Mouse (Mus musculus) midbrain, embryonic 15.5 days (tissue): ENCODE data around the gene Nudt4. TPM values are rescaled to one million over a fixed set of nuclear protein-coding genes. Genes with fewer than 3 reads are reported as not detected.
A peak's percentile ranks its signal among the peaks of the same experiment; 100 is the strongest.

Experiments used
- ATAC-seq: fragments of 200-750 bp; cut with Nextera tagmentation; replicated peaks from 2 replicates; pipeline ENCODE4 v1.8.0; 2017; ENCODE audit warnings: moderate TSS enrichment
- H3K27ac ChIP-seq: fragments of 300-500 bp; sonication (generic); 2 replicates; pipeline ENCODE4 v1.5.1; 2015; ENCODE audit warnings: mild to moderate bottlenecking, inconsistent platforms
- H3K27me3 ChIP-seq: fragments of 300-500 bp; sonication (generic); replicated peaks from 2 replicates; pipeline ENCODE4 v1.6.1; 2015; ENCODE audit warnings: inconsistent platforms
- H3K36me3 ChIP-seq: fragments of 300-500 bp; sonication (generic); replicated peaks from 2 replicates; pipeline ENCODE4 v1.6.1; 2015; ENCODE audit warnings: inconsistent platforms
- H3K4me1 ChIP-seq: fragments of 300-500 bp; sonication (generic); 2 replicates; pipeline ENCODE4 v1.6.1; 2015; ENCODE audit warnings: inconsistent platforms
- H3K4me2 ChIP-seq: fragments of 300-500 bp; sonication (generic); 2 replicates; pipeline ENCODE4 v1.6.1; 2015; ENCODE audit warnings: inconsistent platforms, mild to moderate bottlenecking, moderate library complexity
- H3K4me3 ChIP-seq: fragments of 300-500 bp; sonication (generic); 2 replicates; pipeline ENCODE4 v1.5.1; 2015; ENCODE audit warnings: mild to moderate bottlenecking, inconsistent platforms
- H3K9ac ChIP-seq: fragments of 300-500 bp; sonication (generic); 2 replicates; pipeline ENCODE4 v1.6.1; 2015; ENCODE audit warnings: mild to moderate bottlenecking, inconsistent platforms
- H3K9me3 ChIP-seq: fragments of 300-500 bp; sonication (generic); 2 replicates; pipeline ENCODE4 v1.6.1; 2016; ENCODE audit warnings: inconsistent platforms
- WGBS: fragments of 180-500 bp; shearing (Covaris S2); methylation state at CpG from one replicate; pipeline ENCODE4 v1.1.7; 2015; ENCODE audit warnings: mixed read lengths; 5-methylcytosine and 5-hydroxymethylcytosine counted together
- polyA plus RNA-seq: library from polyadenylated mRNA; unstranded; fragments of >200 nt; fragmentation: Nextera tagmentation; extraction: Ambion mirVana; gene quantifications from 2 replicates; pipeline ENCODE4 v1.2.1, GENCODE M21; 2015

The Nudt4 gene
- polyA plus RNA-seq, 1 experiment from 2014 or later = 61.7 TPM

DNA sequence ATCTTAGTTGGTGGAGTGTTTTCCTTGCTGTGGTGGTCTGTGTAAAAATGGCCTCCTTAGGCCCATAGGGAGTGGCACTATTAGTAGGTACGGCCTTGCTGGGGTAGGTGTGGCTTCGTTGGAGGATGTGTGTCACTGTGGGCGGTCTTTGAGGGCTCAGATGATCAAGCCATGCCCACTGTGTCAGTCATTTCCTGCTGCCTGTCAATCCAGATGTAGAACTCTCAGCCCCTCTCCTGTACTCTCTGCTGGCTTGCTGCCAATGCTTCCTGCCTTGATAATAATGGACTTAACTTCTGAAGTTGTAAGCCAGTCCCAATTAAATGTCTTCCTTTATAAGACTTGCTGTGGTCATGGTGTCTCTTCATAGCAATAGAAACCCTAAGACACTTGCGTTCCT, 25.2 kb upstream of the Nudt4 start:
- Histone ChIP-seq H3K36me3 (no peaks in the 10 kb centered on the region), H3K9ac (no peak overlapping the region), H3K9me3 (no peaks in the 10 kb centered on the region), H3K4me2 (no peak overlapping the region), H3K4me1 (no peaks in the 10 kb centered on the region), H3K4me3 (no peak overlapping the region), H3K27me3 (no peaks in the 10 kb centered on the region), H3K27ac (no peak overlapping the region)
- WGBS = 98% methylated on average over 4 of the region's 4 CpGs
- ATAC-seq = no peak

DNA sequence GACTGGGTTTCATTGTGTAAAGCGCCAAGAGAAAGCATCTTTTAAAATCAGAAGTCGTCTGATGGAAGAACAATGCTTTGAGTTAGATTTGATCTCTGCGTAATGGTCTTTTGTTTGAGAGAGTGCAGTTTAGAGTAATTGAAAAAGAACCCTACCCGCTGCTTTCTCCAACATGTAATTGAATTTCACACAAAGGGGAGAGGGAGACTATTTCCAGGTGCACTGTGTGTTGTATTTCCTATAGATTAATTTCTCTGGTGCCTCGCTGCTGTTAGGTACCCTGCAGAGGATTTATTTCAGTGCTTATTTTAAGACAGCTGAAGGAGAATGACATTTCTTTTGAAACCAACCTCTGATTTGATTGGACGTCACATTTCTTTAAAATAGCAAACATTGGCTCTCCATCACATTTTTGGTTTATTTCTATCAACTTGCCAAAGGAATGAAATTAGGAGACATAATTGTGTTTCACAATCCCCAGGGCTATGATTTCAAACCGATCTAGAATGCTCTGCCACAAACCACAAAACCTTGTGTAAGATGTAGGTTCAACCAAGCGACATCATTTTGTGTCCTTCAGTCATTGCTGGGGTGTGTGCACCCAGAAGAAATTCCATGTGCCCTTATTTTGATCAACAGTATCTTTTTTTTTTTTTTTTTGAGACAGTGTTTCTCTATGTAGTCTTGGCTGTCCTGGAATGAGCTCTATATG, 23.7 kb upstream of the Nudt4 start:
- Histone ChIP-seq H3K9ac (no peak overlapping the region), H3K9me3 (no peaks in the 10 kb centered on the region), H3K27me3 (no peaks in the 10 kb centered on the region), H3K4me2 (no peak overlapping the region), H3K27ac (no peak overlapping the region), H3K36me3 (no peaks in the 10 kb centered on the region), H3K4me3 (no peak overlapping the region), H3K4me1 (no peaks in the 10 kb centered on the region)
- 44% methylated on average over 8 of the region's 8 CpGs for WGBS
- no peak for ATAC-seq

DNA sequence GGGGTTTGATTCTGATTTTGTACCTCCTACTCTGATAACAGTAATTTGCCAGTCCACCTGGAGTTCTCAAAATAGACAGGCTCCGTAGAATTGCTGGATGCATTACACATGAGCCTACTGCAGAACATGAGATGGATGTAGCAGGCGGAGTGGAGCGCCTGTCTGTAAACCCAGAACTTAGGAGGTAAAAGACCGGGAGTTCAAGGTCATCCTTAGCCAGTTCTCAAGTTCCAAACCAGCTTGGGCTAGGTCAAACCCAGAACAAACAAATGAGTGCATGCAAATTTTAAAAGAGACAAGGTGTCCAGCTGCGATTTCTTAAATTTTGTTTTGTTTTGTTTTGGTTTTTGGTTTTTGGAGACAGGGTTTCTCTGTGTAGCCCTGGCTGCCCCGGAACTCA, 21.6 kb upstream of the Nudt4 start:
- ATAC-seq = no peak
- no peaks in the 10 kb centered on the region for H3K36me3 ChIP-seq
- H3K27ac ChIP-seq = no peak overlapping the region
- H3K9me3 ChIP-seq = no peaks in the 10 kb centered on the region
- no peak overlapping the region for H3K4me3 ChIP-seq
- no peaks in the 10 kb centered on the region for H3K4me1 ChIP-seq
- no peak overlapping the region for H3K4me2 ChIP-seq
- H3K9ac ChIP-seq = no peak overlapping the region
- H3K27me3 ChIP-seq = no peaks in the 10 kb centered on the region
- 86% methylated on average over 6 of the region's 6 CpGs for WGBS

DNA sequence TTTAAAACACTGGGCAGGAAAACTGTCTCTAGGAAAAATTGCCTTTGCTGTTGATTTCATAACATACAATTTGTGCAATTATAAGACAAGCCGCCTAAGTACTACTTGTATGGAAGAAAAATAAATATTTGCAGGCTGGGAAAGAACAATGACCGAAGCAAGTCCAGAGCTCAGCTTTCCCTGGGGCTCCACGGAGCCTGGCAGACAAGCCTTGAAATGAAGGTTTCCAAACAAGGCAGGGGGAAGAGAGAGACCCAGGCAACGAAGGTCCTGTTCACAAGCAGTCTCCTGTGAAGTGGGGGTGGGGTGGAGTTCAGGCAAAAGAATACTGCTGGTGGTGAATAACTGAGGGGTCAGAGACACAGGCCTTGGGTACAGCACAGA, 13.6 kb upstream of the Nudt4 start:
- no peak overlapping the region for H3K4me2 ChIP-seq
- no peak for ATAC-seq
- 31% methylated on average over 4 of the region's 4 CpGs for WGBS

DNA sequence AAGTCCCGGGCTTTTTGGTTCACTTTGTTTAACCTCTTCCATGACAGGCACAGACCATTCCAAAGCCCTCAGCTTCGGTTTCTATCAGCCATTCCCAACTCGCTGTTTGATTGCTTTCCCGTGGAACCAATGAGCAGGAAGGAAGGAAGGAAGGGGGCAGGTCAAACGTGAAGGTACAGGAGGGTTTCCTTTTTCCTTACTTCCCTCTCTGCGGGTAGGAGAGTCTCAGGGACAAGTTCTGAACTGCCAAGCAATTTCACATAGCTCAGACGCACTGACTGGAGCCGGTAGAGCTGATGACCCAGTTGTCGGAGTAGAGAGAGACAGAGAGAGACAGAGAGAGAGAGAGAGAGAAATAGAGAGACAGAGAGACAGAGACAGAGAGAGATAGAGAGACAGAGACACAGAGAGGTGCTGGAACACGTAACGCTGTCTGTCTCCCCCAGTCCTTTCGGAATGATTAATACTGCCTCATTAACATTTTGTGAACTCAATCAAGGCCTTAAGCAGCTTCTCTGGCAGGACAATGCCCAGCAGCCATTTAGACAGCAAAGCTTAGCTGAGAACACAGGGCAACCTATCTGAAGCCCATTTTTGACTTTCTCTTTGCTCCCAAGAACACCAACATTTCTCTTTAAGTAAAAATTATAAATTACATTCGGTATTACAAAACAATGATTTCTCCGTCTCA, 13.1 kb upstream of the Nudt4 start:
- Histone ChIP-seq H3K9me3 (no peaks in the 10 kb centered on the region), H3K27ac (no peak overlapping the region), H3K4me2 (peak overlapping the region; percentile 3; the same call in 1 of the 2 replicates), H3K27me3 (no peaks in the 10 kb centered on the region), H3K4me3 (no peak overlapping the region), H3K9ac (no peak overlapping the region), H3K36me3 (no peaks in the 10 kb centered on the region), H3K4me1 (0 out of 2 replicates have a peak, but pooled peaks cover 8% of the 10 kb centered on the region)
- 49% methylated on average over 14 of the region's 14 CpGs for WGBS
- ATAC-seq = no peak

More for the DNA sequence above, 13.6 kb upstream of the Nudt4 start:
- Histone ChIP-seq H3K4me3 (no peak overlapping the region), H3K4me1 (0 out of 2 replicates have a peak, but pooled peaks cover 8% of the 10 kb centered on the region), H3K27me3 (no peaks in the 10 kb centered on the region), H3K9me3 (no peaks in the 10 kb centered on the region), H3K27ac (no peak overlapping the region), H3K36me3 (no peaks in the 10 kb centered on the region), H3K9ac (no peak overlapping the region)

DNA sequence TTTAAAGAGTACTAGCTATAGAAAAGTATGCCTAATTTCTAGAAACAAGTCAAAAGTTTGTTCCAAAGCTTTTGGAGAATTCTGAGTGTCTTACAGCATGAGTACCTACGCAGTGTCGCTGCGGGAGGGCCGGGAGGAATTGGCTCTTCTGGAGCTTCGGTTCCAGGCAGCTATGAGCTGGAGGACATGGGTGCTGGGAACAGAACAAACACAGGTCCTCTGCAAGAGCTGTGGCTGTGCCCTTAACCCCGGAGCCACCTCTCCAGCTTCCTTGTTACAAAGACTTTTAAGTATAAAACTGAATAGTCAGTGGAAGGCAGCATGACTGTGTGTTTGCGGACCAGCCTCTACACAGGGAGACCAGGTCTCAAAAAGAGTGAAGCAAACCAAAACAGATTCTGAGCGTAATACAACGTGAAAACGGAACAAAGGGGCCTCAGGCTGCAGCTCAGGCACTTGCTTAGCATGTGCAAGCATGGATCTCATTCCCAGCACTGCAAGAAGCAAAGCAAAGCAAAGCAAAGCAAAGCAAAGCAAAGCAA, 12.0 kb upstream of the Nudt4 start:
- ATAC-seq = no peak
- H3K9me3 ChIP-seq = no peaks in the 10 kb centered on the region
- no peak overlapping the region for H3K9ac ChIP-seq
- no peak overlapping the region for H3K4me2 ChIP-seq
- 0 out of 2 replicates have a peak, but pooled peaks cover 8% of the 10 kb centered on the region for H3K4me1 ChIP-seq
- H3K36me3 ChIP-seq = no peaks in the 10 kb centered on the region
- H3K4me3 ChIP-seq = no peak overlapping the region
- no peak overlapping the region for H3K27ac ChIP-seq
- no peaks in the 10 kb centered on the region for H3K27me3 ChIP-seq
- 69% methylated on average over 10 of the region's 10 CpGs for WGBS

DNA sequence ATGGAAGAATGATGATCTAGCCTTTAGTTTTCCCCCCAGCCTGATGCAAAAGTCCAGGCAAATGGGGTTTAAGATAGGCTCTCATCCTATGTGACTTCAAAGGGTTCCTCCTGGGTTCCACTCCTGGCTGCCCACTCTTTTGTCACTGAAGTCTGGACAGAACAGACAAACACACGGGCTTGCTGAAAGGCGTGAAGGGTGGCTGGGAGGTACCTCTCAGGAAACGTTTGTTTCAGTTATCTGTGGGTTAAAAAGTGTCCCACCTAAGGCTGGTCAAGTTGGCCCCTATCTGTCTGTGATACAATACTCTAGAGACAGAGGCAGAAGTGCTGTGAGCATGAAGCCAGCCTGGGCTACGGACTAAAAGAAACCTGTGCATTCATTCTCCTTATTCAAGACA, 11.0 kb upstream of the Nudt4 start:
- H3K4me3 ChIP-seq = no peak overlapping the region

DNA sequence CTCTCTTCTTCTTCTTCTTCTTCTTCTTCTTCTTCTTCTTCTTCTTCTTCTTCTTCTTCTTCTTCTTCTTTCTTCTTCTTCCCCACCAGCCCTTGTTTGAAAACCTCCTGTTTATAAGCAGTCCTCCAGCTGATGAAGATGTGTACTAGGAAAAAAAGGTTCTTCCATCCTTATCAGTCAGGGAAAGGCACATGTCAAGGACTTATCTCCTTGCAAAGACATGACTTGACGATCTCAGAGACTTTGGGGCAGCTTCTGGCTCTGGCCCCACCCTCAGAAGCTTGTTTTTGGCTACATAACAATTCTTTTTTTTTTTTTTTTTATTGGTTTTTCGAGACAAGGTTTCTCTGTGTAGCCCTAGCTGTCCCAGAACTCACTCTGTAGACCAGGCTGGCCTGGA, 5.5 kb upstream of the Nudt4 start:
- no peak overlapping the region for H3K4me2 ChIP-seq
- H3K9me3 ChIP-seq = no peaks in the 10 kb centered on the region
- peaks cover 2% of the 10 kb centered on the region; the same call in 1 of the 2 replicates for H3K4me1 ChIP-seq
- ATAC-seq = no peak
- no peak overlapping the region for H3K4me3 ChIP-seq
- no peak overlapping the region for H3K27ac ChIP-seq
- WGBS = 73% methylated on average over 2 of the region's 2 CpGs
- H3K36me3 ChIP-seq = no peaks in the 10 kb centered on the region
- H3K27me3 ChIP-seq = no peaks in the 10 kb centered on the region
- H3K9ac ChIP-seq = no peak overlapping the region

More for the DNA sequence above, 11.0 kb upstream of the Nudt4 start:
- 83% methylated on average over 4 of the region's 4 CpGs for WGBS
- Histone ChIP-seq H3K4me2 (no peak overlapping the region), H3K27me3 (no peaks in the 10 kb centered on the region), H3K9ac (no peak overlapping the region), H3K4me1 (0 out of 2 replicates have a peak, but pooled peaks cover 8% of the 10 kb centered on the region), H3K9me3 (no peaks in the 10 kb centered on the region), H3K27ac (no peak overlapping the region), H3K36me3 (no peaks in the 10 kb centered on the region)
- ATAC-seq = no peak

DNA sequence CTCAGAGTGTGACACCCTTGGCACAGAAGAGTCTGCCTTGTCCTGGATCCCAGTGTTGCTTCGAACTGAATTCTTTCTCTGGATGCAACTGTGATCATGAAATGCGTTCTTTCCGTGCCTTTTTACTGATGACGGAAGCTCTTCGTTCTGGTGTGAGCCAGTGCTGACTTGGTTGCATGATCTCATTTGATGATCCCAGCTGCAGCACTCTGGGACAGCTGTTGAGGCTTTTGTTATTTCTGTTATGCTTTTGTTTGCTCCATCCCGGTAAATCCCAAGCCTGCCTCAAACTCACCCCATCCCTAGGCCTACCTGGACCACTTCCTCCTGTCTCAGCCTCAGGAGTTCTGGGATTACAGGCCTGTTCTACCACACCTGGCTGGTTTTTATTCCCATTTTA, 4.1 kb upstream of the Nudt4 start:
- Histone ChIP-seq H3K9me3 (no peaks in the 10 kb centered on the region), H3K27ac (no peak overlapping the region), H3K9ac (no peak overlapping the region), H3K36me3 (no peaks in the 10 kb centered on the region), H3K4me2 (no peak overlapping the region), H3K4me3 (no peak overlapping the region), H3K27me3 (no peaks in the 10 kb centered on the region), H3K4me1 (peaks cover 4% of the 10 kb centered on the region; the same call in 1 of the 2 replicates)
- no peak for ATAC-seq
- 76% methylated on average over 6 of the region's 6 CpGs for WGBS

DNA sequence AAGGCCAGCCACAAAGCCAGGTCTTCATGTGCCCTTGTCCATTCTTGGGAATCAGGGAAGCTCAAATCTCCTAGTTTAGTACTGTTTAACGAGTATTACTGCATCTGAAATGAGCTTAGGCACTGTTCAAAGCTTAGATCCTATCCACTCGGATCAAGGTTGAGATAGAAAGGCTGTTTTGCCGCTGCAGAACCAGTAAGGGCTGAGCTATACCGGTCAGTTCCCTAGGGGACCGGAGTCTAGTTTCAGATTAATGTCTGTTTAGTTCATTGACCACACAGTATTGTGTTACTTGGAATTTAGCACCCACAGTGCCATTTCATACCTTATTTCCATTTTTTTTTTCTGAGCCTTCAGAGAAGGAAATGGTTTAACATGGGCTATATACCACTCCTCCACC, 3.6 kb upstream of the Nudt4 start:
- Histone ChIP-seq H3K4me1 (peaks cover 8% of the 10 kb centered on the region), H3K4me2 (no peak overlapping the region), H3K4me3 (no peak overlapping the region), H3K9me3 (no peaks in the 10 kb centered on the region), H3K27ac (no peak overlapping the region), H3K9ac (no peak overlapping the region), H3K27me3 (no peaks in the 10 kb centered on the region), H3K36me3 (no peaks in the 10 kb centered on the region)
- WGBS = 65% methylated on average over 5 of the region's 5 CpGs
- ATAC-seq = no peak

DNA sequence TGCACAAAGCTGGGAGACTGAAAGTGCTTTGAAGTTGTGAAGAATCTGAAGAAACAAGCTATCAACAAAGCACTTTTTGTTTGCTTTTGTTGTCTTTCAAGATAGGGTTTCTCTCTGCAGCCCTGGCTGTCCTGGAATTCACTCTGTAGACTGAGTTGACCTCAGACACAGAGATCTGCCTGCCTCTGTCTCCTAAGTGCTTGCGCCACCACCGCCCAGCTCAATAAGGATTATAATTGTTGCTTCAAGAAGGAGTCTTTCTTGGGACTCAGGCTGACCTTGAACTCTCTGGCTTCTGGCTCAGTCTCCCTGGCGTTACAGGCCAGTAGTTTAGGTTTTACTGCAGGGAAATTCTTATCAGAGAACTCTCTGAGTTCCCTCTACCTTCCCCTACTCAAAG, 2.8 kb upstream of the Nudt4 start:
- H3K27ac ChIP-seq = no peak overlapping the region
- H3K4me2 ChIP-seq = no peak overlapping the region
- WGBS = 85% methylated on average over 3 of the region's 3 CpGs

DNA sequence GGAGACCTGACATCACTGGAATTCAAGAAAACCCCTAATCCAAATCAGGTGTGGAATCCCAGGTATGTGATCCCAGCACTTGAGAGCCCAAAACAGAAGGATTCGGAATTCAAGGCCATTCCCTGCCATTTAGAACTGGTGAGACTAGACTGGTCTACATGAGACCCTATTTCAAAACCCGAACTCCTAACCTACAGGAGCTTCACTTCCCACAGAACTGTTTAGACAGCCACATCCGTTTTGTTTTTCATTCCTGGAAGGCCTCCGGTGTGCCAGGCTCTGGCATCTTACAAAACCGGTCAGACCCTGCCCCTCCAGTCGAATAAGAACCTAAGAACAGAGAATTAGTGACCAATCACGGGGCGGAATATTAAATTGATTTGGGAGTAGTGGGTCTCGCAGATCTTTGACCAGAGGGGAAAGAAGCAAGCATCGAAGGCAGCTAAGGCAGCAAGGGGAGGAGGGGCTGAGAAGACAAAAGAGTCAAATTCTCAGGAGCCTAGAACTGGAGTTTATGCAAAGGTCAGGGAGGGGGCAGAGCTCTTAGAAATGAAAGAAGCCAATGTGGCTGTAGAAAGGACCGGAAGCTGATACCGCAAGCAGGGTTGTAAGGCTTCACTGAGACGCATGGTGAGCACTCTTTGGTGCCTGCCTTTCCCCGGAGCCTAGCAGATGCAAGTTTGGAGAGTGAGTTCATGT, 1.4 kb upstream of the Nudt4 start:
- ATAC-seq = no peak
- Histone ChIP-seq H3K4me3 (no peak overlapping the region), H3K9ac (no peak overlapping the region), H3K4me1 (peaks cover 22% of the 10 kb centered on the region), H3K27ac (no peak overlapping the region), H3K9me3 (no peaks in the 10 kb centered on the region), H3K4me2 (no peak overlapping the region), H3K36me3 (no peaks in the 10 kb centered on the region), H3K27me3 (no peaks in the 10 kb centered on the region)
- 33% methylated on average over 14 of the region's 14 CpGs for WGBS

More for the DNA sequence above, 2.8 kb upstream of the Nudt4 start:
- no peaks in the 10 kb centered on the region for H3K9me3 ChIP-seq
- H3K4me3 ChIP-seq = no peak overlapping the region
- ATAC-seq = no peak
- no peaks in the 10 kb centered on the region for H3K36me3 ChIP-seq
- peaks cover 15% of the 10 kb centered on the region for H3K4me1 ChIP-seq
- no peak overlapping the region for H3K9ac ChIP-seq
- no peaks in the 10 kb centered on the region for H3K27me3 ChIP-seq
